Mouse (Mus musculus): ENCODE results near the gene Tas2r107.

DNA sequence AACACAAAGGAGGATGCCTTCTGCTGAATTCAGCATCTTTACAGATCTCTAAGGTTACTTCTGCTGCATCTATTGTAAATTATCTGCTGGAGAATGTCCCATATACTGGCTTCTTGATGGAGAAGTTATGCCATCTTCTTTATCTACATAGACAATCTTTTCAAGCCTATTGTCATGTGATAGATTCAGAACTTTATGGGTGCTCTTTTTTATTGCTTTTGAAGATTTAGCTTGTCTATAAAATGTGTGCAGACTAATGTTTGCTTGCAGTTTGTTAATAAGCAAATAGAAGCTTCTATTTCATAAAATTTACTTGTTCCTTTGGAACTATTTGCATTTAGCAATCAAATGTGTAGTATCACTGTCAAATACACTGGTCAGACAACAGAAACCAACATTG lies at the start of gene Tas2r107:
- TF ChIP-seq CTCF (IDR thresholded peaks at IDR 0.05; ENCODE audit: low read depth, low read length) (no peak), POLR2A (IDR thresholded peaks at IDR 0.05; ENCODE audit: borderline replicate concordance, low read depth, low read length) (no peak)
